Mouse (Mus musculus) olfactory bulb, adult 2 months (tissue): Measurements from ENCODE around the gene Clgn. TPM values are rescaled to one million over a fixed set of nuclear protein-coding genes. Genes with fewer than 3 reads are reported as not detected.
A peak's percentile ranks its signal among the peaks of the same experiment; 100 is the strongest.

Experiments used
- H3K27ac ChIP-seq: fragments of 200-500 bp; 2 replicates; pipeline ENCODE4 v1.5.1; 2012; ENCODE audit warnings: low read depth, low read length; ENCODE audit not compliant: insufficient read depth
- H3K4me1 ChIP-seq: fragments of 200-500 bp; 2 replicates; pipeline ENCODE4 v1.6.1; 2012; ENCODE audit warnings: low read length; ENCODE audit not compliant: control insufficient read depth, insufficient read depth
- H3K4me3 ChIP-seq: fragments of 200-500 bp; 2 replicates; pipeline ENCODE4 v1.5.1; 2012; ENCODE audit warnings: mild to moderate bottlenecking, low read depth, low read length, moderate library complexity; ENCODE audit not compliant: insufficient read depth
- CTCF ChIP-seq: fragments of 200-500 bp; IDR thresholded peaks from 2 replicates; pipeline ENCODE4 v1.5.1; 2012; ENCODE audit warnings: low read depth, mild to moderate bottlenecking, low read length, moderate library complexity; ENCODE audit not compliant: insufficient read depth
- POLR2A ChIP-seq: fragments of 200-500 bp; IDR thresholded peaks from 2 replicates; pipeline ENCODE4 v1.6.1; 2012; ENCODE audit warnings: mild to moderate bottlenecking, low read depth, low read length, moderate library complexity; ENCODE audit not compliant: insufficient read depth
- WGBS: fragments of 180-500 bp; shearing (Covaris S2); methylation state at CpG from one replicate; pipeline ENCODE4 v1.1.7; 2018; 5-methylcytosine and 5-hydroxymethylcytosine counted together
- polyA plus RNA-seq: library from polyadenylated mRNA; stranded (reverse); fragments of >200 nt; gene quantifications from 2 replicates; pipeline ENCODE4 v1.2.4, GENCODE M21; 2012; ENCODE audit warnings: low replicate concordance; ENCODE audit not compliant: missing spikeins, insufficient read depth, insufficient read length

The Clgn gene
- polyA plus RNA-seq, 1 experiment: not detected

DNA sequence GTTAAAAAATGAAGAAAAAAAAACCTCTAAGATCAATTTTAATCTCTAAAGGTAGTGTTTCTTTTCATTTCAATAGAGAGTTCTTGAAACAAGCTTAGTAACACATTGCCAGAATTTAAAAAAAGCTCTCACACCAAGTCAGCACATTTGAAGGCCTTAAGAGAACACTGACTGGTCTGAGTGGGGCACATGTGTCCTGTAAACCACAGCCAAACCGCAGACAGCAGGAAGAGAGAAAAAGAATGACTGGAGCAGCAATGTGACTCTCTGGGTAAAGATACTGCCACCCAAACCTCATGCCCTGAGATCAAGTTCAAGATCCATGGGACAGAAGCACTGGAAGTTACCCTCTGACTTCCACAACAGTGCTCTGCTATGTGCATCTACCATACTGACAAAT is 47.4 kb downstream of the Clgn start:
- Histone ChIP-seq H3K27ac (no peak overlapping the region), H3K4me3 (no peak overlapping the region), H3K4me1 (no peaks in the 10 kb centered on the region)
- no peak for TF ChIP-seq CTCF
- TF ChIP-seq POLR2A: no peak
- WGBS: 83% methylated on average over 1 of the region's 1 CpGs

DNA sequence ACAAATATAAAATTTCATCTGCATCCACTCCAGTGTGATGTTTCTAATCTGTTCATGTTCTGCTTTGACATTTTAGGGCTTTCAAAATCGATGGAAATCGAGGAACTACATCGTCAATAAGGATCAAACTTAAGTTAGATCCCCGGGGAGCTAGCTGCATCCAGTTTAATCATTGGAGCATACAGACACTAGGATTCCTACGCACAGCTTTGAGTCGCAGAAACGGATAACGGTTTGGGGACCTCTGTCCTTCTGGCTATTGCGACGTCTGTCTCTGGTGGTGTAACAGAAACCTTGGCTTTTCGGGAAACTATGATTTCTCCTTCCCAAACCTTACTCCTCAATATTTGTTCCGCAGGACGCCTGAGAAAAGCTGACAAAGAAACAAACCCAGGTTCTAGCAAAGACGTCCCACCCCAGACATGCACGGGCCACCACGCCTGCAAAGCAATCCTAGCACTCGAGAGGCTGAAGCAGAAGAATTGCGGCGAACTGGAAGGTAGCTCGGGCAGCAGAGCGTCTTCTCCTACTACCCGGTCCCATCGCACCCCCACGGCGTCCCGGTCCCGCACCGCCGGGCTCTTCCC is 52.1 kb downstream of the Clgn start:
- Histone ChIP-seq H3K4me1 (no peaks in the 10 kb centered on the region), H3K27ac (peak overlapping the region; percentile 43), H3K4me3 (peak overlapping the region; percentile 85)
- 1% methylated on average over 29 of the region's 29 CpGs for WGBS
- no peak for TF ChIP-seq POLR2A
- no peak for TF ChIP-seq CTCF

DNA sequence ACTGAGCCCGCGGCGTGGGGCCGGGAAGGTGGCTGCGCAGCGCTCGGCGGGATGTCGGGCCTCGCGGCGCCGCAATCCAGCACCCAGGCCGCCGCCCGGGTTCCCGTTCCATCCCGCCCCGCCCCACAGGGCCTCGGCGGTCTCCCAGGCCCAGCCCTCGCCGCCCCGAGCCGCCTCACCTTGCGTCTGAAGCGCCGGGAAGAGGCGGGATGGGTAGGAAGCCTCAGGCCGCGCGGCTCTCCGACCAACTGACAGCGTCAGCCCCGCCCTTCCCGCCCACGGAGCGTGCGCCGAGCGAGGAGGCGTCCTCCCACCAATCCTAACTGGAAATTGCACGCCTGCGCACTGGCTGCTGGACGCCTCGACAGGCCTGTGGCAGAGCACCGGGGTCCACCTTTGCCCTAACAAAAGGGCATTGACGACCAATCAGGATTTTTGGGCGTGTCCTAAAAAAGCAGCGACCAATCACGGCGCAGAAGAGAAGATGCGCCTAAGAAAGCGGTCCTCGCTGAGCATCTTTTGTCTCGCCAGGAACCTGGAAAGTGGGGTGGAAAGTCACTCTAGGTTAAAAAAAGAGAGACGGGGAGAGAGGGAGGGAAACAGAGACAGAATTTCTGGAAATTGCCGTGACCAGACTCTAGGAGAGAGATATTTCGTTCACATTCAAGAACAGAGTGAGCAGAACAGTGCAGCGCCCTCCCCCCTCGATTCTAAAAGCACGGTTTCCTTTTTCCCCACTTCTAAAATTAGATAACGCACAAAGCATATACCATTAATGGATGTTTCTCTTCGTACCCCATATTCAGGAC is 52.8 kb downstream of the Clgn start:
- TF ChIP-seq POLR2A: peak; percentile 65
- TF ChIP-seq CTCF: no peak
- peak overlapping the region; percentile 85 for H3K4me3 ChIP-seq
- peak overlapping the region; percentile 82 for H3K27ac ChIP-seq
- WGBS: 1% methylated on average over 64 of the region's 64 CpGs
- no peaks in the 10 kb centered on the region for H3K4me1 ChIP-seq

DNA sequence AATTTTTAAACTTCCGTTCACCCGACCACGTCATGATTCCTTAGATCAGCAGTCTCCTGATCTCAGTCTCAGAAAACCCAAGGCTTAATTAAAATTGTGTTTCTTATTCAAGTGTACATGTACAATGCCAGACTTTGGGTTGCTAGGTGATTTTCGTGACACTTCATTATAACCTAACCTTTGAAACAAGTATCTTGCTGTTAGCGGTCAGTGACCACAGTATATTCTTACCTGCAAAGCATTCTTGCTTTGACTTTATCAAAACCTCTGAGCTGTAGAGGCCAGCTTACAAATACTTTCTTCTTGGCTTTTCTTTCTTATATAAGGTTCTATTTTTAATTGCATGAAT is 53.4 kb downstream of the Clgn start:
- TF ChIP-seq POLR2A: no peak
- TF ChIP-seq CTCF: no peak
- WGBS: 14% methylated on average over 5 of the region's 5 CpGs
- H3K4me3 ChIP-seq: no peak overlapping the region; the same call in 1 of the 2 replicates
- H3K4me1 ChIP-seq: no peaks in the 10 kb centered on the region
- peak overlapping the region; percentile 82 for H3K27ac ChIP-seq

DNA sequence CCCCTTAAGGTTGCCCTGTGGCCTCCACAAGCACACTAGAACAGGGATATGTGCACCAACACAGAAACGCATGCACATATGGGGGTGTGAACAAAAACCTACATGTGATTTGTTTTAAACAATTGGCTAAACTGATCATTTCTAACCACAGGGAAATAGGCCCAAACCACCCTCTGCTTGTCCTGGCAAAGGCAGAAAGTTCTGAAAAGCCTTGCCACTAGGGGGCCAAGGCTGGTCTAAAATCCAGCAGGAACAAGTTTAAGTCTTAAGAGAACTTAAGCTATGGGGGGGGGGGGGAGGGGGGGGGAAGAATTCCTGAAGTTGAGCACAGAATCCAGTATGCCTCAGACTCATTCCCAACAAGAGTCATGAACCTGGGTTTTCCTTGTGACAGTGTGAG is 60.3 kb downstream of the Clgn start:
- Histone ChIP-seq H3K27ac (no peak overlapping the region), H3K4me1 (no peaks in the 10 kb centered on the region), H3K4me3 (no peak overlapping the region)
- TF ChIP-seq CTCF: no peak
- no peak for TF ChIP-seq POLR2A
- WGBS: 62% methylated on average over 1 of the region's 1 CpGs

DNA sequence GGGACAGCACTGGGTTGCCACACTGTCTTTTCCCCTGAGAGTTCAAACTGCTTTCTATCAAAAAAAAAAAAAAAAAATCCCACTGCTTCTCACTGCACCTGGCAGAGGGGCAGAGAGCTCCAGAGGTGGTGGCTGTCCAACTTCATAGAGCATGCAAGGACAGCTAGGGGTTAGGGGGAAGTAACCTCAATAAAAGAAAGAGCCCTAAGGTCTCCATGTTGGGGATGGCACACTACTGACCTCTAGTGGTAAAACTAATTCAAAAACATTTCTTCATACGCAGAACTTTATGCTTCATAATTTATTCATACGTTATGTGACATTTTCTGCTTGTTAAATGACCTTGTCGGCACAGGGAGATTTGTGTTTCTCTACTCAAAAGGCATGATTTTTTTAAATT is 61.4 kb downstream of the Clgn start:
- TF ChIP-seq POLR2A (no peak), CTCF (no peak)
- no peak overlapping the region for H3K4me3 ChIP-seq
- H3K4me1 ChIP-seq: no peaks in the 10 kb centered on the region
- H3K27ac ChIP-seq: no peak overlapping the region
- WGBS: 20% methylated on average over 3 of the region's 3 CpGs

DNA sequence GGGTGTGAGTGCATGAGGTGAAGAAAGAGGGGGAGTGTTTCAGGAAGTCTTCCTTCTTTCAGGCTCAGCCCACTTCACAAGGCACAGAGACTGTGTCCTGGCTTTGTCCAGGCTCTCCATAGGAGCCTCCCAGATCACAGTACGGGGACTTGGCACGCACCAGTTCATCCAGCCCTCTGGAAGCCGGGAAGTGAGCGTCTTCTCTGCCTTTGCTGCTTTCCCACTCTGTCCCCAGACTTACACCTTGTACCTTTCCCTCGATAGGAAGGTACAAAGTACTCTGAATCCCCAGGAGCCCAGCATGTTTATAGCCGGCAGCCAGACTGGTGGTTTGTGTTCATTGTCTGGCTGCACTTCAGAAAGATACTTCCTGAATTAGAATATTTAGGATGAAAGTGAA is 67.5 kb downstream of the Clgn start:
- 42% methylated on average over 6 of the region's 6 CpGs for WGBS
- H3K4me3 ChIP-seq: no peak overlapping the region
- H3K4me1 ChIP-seq: no peaks in the 10 kb centered on the region
- TF ChIP-seq POLR2A (no peak), CTCF (no peak)
- no peak overlapping the region for H3K27ac ChIP-seq

DNA sequence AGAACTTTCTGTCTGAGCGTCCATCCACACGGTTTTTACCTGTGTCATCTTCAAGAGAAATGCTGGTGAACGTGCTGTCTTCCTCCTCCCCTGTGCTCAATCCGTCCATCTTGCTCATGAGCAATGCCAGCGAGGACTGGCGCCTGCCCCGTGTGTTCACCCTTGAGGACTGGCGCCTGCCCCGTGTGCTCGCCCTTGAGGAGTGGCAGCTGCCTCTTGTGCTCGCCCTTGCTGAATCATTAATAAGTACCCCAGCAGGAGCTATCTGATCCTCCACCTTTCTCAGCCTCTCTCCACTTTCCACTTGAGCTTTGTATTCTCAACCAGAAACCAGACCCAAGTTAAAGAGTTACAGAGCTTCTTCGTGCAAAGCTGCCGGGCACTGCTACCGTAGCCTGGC is 68.6 kb downstream of the Clgn start, which contains the start of gene Scoc:
Gene Scoc, minus strand, starts transcription at position 170 of the 400 bp plus-strand sequence.
- H3K4me3 ChIP-seq: no peak within 1 kb of the TSS
- H3K4me1 ChIP-seq: no peaks in the 10 kb centered on the region
- no peak within 1 kb of the TSS for H3K27ac ChIP-seq
- TF ChIP-seq CTCF (no peak), POLR2A (no peak)
- 86% methylated on average over 14 of the region's 14 CpGs for WGBS

DNA sequence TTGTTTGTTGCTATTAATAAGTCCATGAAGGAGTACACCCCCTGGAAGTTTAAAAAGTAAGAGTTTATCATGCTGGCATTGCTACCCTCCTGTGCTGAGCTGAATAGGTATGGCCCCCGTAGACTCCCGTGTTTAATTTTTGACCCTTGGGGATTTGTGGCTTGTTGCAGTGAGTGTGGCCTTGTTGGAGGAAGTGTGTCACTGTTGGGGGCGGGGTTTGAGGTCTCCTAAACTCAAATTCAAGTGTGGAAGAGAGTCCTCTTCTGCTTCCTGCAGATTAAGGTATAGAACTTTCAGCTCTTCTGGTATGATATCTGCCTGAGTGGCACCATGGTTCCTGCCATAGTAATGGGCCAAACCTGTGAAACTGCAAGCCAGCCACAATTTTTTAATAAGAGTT is 69.9 kb downstream of the Clgn start:
- WGBS: 75% methylated on average over 3 of the region's 3 CpGs
- H3K27ac ChIP-seq: no peak overlapping the region
- no peak overlapping the region for H3K4me3 ChIP-seq
- no peaks in the 10 kb centered on the region for H3K4me1 ChIP-seq
- TF ChIP-seq CTCF (no peak), POLR2A (no peak)

Other genes with a start within 250 kb of the Clgn start
- 56.9 TPM in 1 of 2 replicates, not detected in the other for gene Tbc1d9, start 224.5 kb upstream of the Clgn start, polyA plus RNA-seq
- not detected in 2 replicates for gene Gm10645, start 223.7 kb upstream of the Clgn start, polyA plus RNA-seq
- gene Ucp1, start 99.5 kb upstream of the Clgn start, polyA plus RNA-seq: not detected in 2 replicates
- gene Elmod2, start 57.4 kb upstream of the Clgn start, polyA plus RNA-seq: not detected in 2 replicates
- gene Mgat4d, start 41.4 kb upstream of the Clgn start, polyA plus RNA-seq: not detected in 2 replicates
- gene Scoc, start 68.5 kb downstream of the Clgn start, polyA plus RNA-seq: not detected in 2 replicates
- gene Olfr370, start 145.9 kb downstream of the Clgn start, polyA plus RNA-seq: not detected in 2 replicates
- not detected in 2 replicates for gene Ndufb7, start 176.8 kb downstream of the Clgn start, polyA plus RNA-seq
- gene Tecr, start 218.1 kb downstream of the Clgn start, polyA plus RNA-seq: not detected in 2 replicates
- gene Dnajb1, start 218.3 kb downstream of the Clgn start, polyA plus RNA-seq: not detected in 2 replicates